Mouse (Mus musculus) stomach, embryonic 16.5 days (tissue): Measurements from ENCODE around the gene Mymx. TPM values are rescaled to one million over a fixed set of nuclear protein-coding genes. Genes with fewer than 3 reads are reported as not detected.

Experiments
- ATAC-seq: fragments of 200-750 bp; cut with Nextera tagmentation; 2 replicates; pipeline ENCODE4 v1.8.0; 2017; ENCODE audit warnings: moderate number of reproducible peaks, moderate TSS enrichment; ENCODE audit not compliant: insufficient read depth, low FRiP score
- H3K27ac ChIP-seq: fragments of 300-500 bp; sonication (generic); 2 replicates; pipeline ENCODE4 v1.5.1; 2014; ENCODE audit warnings: low read length
- H3K27me3 ChIP-seq: fragments of 300-500 bp; sonication (generic); 2 replicates; pipeline ENCODE4 v1.6.1; 2014; ENCODE audit warnings: low read length, control low read depth, mixed read lengths; ENCODE audit not compliant: control insufficient read depth, insufficient read depth
- H3K36me3 ChIP-seq: fragments of 300-500 bp; sonication (generic); 2 replicates; pipeline ENCODE4 v1.6.1; 2014; ENCODE audit warnings: low read length; ENCODE audit not compliant: control insufficient read depth, insufficient read depth
- H3K4me1 ChIP-seq: fragments of 300-500 bp; sonication (generic); 2 replicates; pipeline ENCODE4 v1.6.1; 2014; ENCODE audit warnings: low read length, control low read depth, mixed read lengths; ENCODE audit not compliant: control insufficient read depth, insufficient read depth
- H3K4me2 ChIP-seq: fragments of 300-500 bp; sonication (generic); 2 replicates; pipeline ENCODE4 v1.6.1; 2014; ENCODE audit warnings: low read depth, low read length, mixed read lengths
- H3K4me3 ChIP-seq: fragments of 300-500 bp; sonication (generic); replicated peaks from 2 replicates; pipeline ENCODE4 v1.5.1; 2014; ENCODE audit warnings: mild to moderate bottlenecking, low read length
- H3K9ac ChIP-seq: fragments of 300-500 bp; sonication (generic); 2 replicates; pipeline ENCODE4 v1.6.1; 2014; ENCODE audit warnings: low read length
- H3K9me3 ChIP-seq: fragments of 300-500 bp; sonication (generic); replicated peaks from 2 replicates; pipeline ENCODE4 v1.6.1; 2016; ENCODE audit warnings: low read length, control low read depth; ENCODE audit not compliant: control insufficient read depth
- WGBS: fragments of 180-500 bp; shearing (Covaris S2); extraction: QIAGEN DNeasy Blood & Tissue Kit; methylation state at CpG from one replicate; pipeline ENCODE4 v1.1.7; 2014; 5-methylcytosine and 5-hydroxymethylcytosine counted together
- polyA plus RNA-seq: library from polyadenylated mRNA; unstranded; fragments of >200 nt; fragmentation: Nextera tagmentation; extraction: Ambion mirVana; gene quantifications from 2 replicates; pipeline ENCODE4 v1.2.1, GENCODE M21; 2015

The Mymx gene
- polyA plus RNA-seq, 1 experiment from 2014 or later: 3.5 TPM

DNA sequence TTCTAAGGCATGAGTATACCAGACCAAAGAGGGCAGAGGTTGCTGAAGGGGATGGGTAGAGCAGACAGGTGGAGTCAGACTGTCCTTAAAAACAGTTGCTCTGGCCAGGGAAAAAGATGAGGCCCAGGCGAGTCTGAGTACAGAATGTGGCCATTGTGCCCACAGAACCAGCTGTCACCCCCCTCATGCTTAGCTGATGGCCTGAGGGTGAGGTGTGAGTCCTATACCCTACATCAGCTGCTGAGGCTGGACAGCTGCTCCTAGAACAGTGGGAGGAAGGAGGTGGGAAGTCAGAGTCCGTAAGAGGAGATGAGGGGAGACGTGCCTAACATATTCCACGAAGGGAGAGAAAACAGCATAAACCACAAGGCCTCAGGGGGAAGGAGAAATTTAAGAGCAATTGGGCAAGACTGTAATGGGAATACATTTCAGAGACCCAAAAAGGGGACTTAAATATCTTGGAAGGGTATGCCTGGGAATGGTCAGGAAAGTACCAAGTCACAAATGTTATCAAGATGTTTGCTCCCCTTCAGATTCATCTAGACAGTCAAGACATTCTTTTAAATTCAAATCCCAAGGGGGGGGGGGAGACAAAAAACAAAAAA is 14.2 kb upstream of the Mymx start:
- 52% methylated on average over 4 of the region's 4 CpGs for WGBS
- no peak for ATAC-seq
- Histone ChIP-seq H3K9ac (no peak overlapping the region; the same call in 1 of the 2 replicates), H3K4me1 (peaks cover 17% of the 10 kb centered on the region), H3K27ac (no peak overlapping the region), H3K36me3 (no peaks in the 10 kb centered on the region), H3K9me3 (no peaks in the 10 kb centered on the region), H3K27me3 (no peaks in the 10 kb centered on the region), H3K4me2 (no peak overlapping the region), H3K4me3 (no peak overlapping the region)

DNA sequence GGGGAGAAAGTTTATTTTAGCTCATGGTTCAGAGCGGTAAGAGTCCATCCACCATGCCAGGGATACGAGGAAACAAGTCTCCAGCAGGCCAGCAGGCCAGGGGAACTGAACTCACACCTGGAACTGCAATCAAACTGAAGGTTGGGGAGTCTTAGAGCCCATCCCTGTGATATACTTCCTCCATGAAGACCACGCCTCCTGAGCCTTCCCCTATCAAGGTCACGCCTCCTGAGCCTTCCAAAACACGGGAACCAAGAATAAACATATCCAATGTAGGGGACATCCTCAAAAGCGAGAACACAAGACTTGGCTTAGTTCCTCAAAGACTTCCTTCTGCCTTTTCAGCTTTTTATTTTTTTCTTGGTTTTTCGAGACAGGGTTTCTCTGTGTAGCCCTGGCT is 11.0 kb upstream of the Mymx start:
- 82% methylated on average over 7 of the region's 7 CpGs for WGBS

DNA sequence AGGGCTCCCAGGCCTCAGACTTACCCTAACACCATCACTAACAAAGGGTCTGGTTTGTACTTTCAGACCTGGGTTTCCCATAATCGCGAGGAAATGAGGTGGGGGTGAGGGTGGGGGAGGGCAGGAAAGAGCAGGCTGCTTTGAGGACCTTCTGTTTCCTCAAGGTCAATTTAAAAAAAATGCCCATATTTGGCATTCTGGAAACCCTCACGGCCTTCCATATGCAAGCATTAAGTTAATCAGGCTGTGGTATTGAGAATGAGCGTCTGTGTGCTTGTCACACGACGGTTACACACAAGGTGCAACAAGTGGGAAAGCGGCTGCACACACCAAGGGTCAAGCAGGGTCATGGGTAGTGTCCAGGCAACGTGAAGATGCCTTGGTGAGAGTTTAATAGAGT is 10.1 kb upstream of the Mymx start:
- Histone ChIP-seq H3K4me3 (no peak overlapping the region), H3K4me2 (no peak overlapping the region), H3K4me1 (0 out of 2 replicates have a peak, but pooled peaks cover 5% of the 10 kb centered on the region), H3K9me3 (no peaks in the 10 kb centered on the region), H3K27me3 (no peaks in the 10 kb centered on the region), H3K36me3 (no peaks in the 10 kb centered on the region), H3K9ac (no peak overlapping the region), H3K27ac (no peak overlapping the region)
- ATAC-seq: no peak
- whole genome bisulfite sequencing: 72% methylated on average over 8 of the region's 8 CpGs

More for the DNA sequence above, 11.0 kb upstream of the Mymx start:
- no peaks in the 10 kb centered on the region for H3K36me3 ChIP-seq
- H3K4me2 ChIP-seq: no peak overlapping the region
- no peaks in the 10 kb centered on the region for H3K27me3 ChIP-seq
- 0 out of 2 replicates have a peak, but pooled peaks cover 5% of the 10 kb centered on the region for H3K4me1 ChIP-seq
- no peak overlapping the region for H3K27ac ChIP-seq
- no peaks in the 10 kb centered on the region for H3K9me3 ChIP-seq
- ATAC-seq: no peak
- no peak overlapping the region for H3K9ac ChIP-seq
- no peak overlapping the region for H3K4me3 ChIP-seq

DNA sequence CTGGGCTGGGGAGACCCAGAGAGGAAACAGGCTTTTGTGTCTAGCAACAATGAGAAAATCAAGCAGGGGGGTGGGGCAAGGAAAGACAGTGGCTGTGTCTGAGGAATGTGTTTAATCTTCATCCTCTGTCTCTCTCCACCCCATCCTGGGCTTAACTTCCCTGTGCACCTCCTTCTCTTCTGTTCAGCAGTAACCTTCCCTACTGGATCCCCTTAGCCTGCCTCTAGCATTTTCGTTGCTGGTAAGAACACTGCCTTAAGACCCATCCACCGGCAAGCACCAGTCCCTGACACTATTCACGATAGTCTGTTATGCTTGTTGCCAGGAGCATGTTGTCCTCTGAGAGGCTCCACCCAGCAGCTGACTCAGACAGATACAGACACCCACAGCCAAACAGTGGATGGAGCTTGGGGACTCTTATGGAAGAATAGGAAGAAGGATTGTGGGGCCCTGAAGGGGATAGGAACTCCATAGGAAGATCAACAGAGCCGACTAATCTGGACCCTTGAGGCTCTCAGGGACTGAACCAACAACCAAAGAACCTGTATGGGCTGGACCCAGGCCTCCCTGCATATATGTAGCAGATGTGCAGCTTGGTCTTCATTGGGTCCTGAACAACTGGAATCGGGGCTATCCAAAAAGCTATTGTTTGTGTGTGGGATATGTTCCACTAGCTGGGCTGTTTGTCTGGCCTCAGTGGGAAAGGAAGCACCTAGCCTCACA is 8.4 kb upstream of the Mymx start:
- Histone ChIP-seq H3K4me3 (no peak overlapping the region), H3K27me3 (no peaks in the 10 kb centered on the region), H3K36me3 (no peaks in the 10 kb centered on the region), H3K9ac (no peak overlapping the region), H3K27ac (peak overlapping the region; percentile 60; the same call in 1 of the 2 replicates), H3K9me3 (no peaks in the 10 kb centered on the region), H3K4me2 (no peak overlapping the region), H3K4me1 (0 out of 2 replicates have a peak, but pooled peaks cover 5% of the 10 kb centered on the region)
- peak; percentile 47 for ATAC-seq
- WGBS: 35% methylated on average over 5 of the region's 5 CpGs

GRCm38 (mm10) chr17:45608396-45608795 is 6.5 kb upstream of the Mymx start:
- 87% methylated on average over 4 of the region's 4 CpGs for whole genome bisulfite sequencing
- no peak overlapping the region for H3K4me3 ChIP-seq
- H3K27ac ChIP-seq: no peak overlapping the region
- no peaks in the 10 kb centered on the region for H3K9me3 ChIP-seq
- H3K4me1 ChIP-seq: 0 out of 2 replicates have a peak, but pooled peaks cover 5% of the 10 kb centered on the region
- no peak overlapping the region for H3K4me2 ChIP-seq
- H3K9ac ChIP-seq: no peak overlapping the region
- no peak for ATAC-seq
- H3K36me3 ChIP-seq: no peaks in the 10 kb centered on the region
- no peaks in the 10 kb centered on the region for H3K27me3 ChIP-seq

DNA sequence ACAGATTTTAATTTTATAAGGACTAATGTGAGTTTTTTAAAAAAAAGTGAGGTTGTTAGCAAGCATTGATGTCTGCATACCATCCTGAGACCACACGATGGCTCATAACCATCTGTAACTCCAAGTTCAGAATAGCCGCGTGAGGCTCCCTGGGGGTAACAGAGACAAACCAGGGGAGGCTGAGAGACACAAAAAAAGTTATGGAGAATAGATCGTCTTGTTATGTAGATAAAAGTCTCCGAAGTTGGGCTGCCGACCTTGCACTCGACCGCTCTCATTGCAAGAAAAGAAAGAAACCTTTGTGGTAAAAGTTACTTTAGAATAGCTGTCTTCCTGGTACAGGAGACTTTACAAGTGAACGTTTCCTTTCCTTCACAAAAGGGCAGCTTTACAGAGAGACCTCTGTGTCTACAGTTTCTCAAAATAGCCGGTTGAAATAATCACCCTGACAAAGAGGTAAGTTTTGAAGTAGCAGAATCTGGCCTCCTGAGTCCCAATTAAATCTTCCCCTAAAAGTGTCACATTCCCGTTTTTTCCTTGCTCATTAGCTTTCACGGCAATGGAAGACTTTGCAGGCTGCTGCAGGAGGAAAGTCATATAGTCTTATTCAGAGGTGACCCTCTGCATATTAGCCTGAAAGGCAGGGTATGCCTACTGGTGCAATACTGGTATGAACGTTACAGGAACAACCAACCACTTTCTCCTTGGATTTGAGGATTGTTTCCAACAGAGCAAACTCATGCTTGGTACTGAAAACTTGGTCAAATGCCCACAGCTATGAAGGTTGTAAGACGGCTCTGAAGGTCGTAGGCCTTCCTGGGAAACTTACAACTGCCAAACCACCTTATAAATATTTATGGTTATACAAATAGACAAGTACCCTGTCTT is 5.3 kb upstream of the Mymx start:
- Histone ChIP-seq H3K9ac (no peak overlapping the region), H3K27me3 (no peaks in the 10 kb centered on the region), H3K36me3 (no peaks in the 10 kb centered on the region), H3K4me3 (no peak overlapping the region), H3K27ac (no peak overlapping the region), H3K4me1 (peaks cover 5% of the 10 kb centered on the region; the same call in 1 of the 2 replicates), H3K4me2 (no peak overlapping the region), H3K9me3 (no peaks in the 10 kb centered on the region)
- no peak for ATAC-seq
- 75% methylated on average over 15 of the region's 15 CpGs for WGBS

- 80% methylated on average over 3 of the region's 3 CpGs for WGBS
- Histone ChIP-seq H3K4me3 (no peak overlapping the region), H3K9me3 (no peaks in the 10 kb centered on the region), H3K27me3 (0 out of 2 replicates have a peak, but pooled peaks cover 3% of the 10 kb centered on the region), H3K9ac (no peak overlapping the region), H3K4me2 (no peak overlapping the region), H3K27ac (no peak overlapping the region), H3K36me3 (no peaks in the 10 kb centered on the region), H3K4me1 (peaks cover 27% of the 10 kb centered on the region)
- ATAC-seq: no peak
Observed at GRCm38 (mm10) chr17:45602984-45603383, 1.1 kb upstream of the Mymx start.

DNA sequence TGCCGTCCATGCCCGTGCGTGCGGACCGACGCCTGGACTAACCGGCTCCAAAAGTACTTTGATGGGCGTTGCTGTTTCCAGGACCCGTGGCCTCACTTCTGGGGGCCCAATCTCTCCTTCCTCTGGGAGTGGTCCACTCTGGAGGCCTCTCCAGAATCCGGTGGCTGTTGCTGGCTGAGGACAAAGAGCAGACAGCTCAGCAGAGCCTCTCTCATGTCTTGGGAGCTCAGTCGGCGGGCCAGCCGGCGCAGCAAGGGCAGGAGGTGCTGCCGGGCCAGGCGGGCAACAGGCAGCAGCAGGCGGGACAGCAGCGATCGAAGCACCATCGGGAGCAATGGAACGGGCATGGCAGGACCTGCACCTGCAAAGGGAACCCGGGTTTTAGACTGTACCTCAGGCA is 577 bp downstream of the Mymx start:
- Histone ChIP-seq H3K4me2 (no peak overlapping the region), H3K27ac (no peak overlapping the region), H3K4me3 (no peak overlapping the region), H3K36me3 (no peaks in the 10 kb centered on the region), H3K9me3 (no peaks in the 10 kb centered on the region), H3K9ac (0 out of 2 replicates have a peak overlapping the region, but pooled peaks have one; percentile 2), H3K4me1 (peaks cover 37% of the 10 kb centered on the region), H3K27me3 (0 out of 2 replicates have a peak, but pooled peaks cover 3% of the 10 kb centered on the region)
- WGBS: 26% methylated on average over 22 of the region's 22 CpGs
- no peak for ATAC-seq
